In the genomic region with DNA sequence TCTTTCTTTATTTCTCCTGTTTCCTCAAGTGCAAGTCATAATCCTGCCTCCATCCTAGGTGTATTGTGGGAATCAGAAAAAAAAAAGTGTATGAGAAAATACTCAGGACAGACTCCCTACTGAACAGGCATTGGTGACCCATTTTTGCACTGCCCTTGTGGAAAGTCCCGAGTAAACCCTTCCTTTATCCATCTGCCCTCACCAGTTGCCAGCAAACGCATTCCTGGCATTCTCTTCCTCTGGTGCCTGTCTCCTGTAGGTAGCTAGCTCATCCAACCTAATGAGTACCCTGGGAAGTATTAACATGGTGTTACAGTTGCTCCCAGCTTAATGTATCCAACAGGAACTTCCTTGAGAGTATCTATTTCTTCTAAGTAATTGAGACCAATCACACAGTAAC, we compare ENCODE assay signal across 28 mouse cellular contexts. TPM values are rescaled to one million over a fixed set of nuclear protein-coding genes. Genes with fewer than 3 reads are reported as not detected.
DNase-seq lines count a peak whose midpoint lies in the region; ATAC-seq lines count a peak whose summit lies in the region.
"Had no signal": no experiment of that assay in that cellular context is flagged by ENCODE, and none has a peak within 500 bp of the region (broad histone marks: within the 10 kb centered on the region; RNA-seq: fewer than 3 reads in every experiment).

No protein-coding gene starts in this region.

- H3K27me3 ChIP-seq in forebrain, embryonic 16.5 days (replicated peaks; ENCODE audit: control insufficient read depth, insufficient read depth, low read length), result no peaks in the 10 kb centered on the region
- H3K27me3 ChIP-seq: embryonic facial prominence, embryonic 15.5 days; hindbrain, embryonic 12.5 days; intestine, embryonic 15.5 days; kidney, embryonic 15.5 days; limb, embryonic 13.5 days; lung, embryonic 15.5 days; midbrain, embryonic 15.5 days had no signal

- H3K4me3 ChIP-seq in forebrain, embryonic 16.5 days (replicated peaks; ENCODE audit: low read length), result no peak overlapping the region
- H3K4me3 ChIP-seq: embryonic facial prominence, embryonic 10.5 days; embryonic facial prominence, embryonic 15.5 days; hindbrain, embryonic 12.5 days; intestine, embryonic 15.5 days; kidney, embryonic 15.5 days; limb, embryonic 13.5 days; lung, embryonic 15.5 days; midbrain, embryonic 10.5 days; midbrain, embryonic 15.5 days had no signal

- no peak for ATAC-seq in forebrain, embryonic 16.5 days
- ATAC-seq: forebrain, embryonic 14.5 days; hindbrain, postnatal 0 days; intestine, embryonic 15.5 days; midbrain, embryonic 15.5 days had no signal

- DNase-seq in kidney, adult 11 months, result peak; percentile 38
- no peak for DNase-seq in kidney, postnatal 4 days
- DNase-seq in 3T3-L1 (ENCODE audit: low read depth, low spot score), result peak; percentile 31
- DNase-seq in cerebellum, adult 18-20 months, result peak; percentile 52 to 67
- DNase-seq in cerebellum, postnatal 10 days, result peak; percentile 19 to 22
- DNase-seq in layer of hippocampus, adult 11-12 months (ENCODE audit: low spot score), result no peak
- no peak for DNase-seq in thymus, postnatal 10 days (ENCODE audit: low spot score in 2 of 2)
- DNase-seq: adrenal gland, postnatal 14 days; B cell, adult 2 months; gastrocnemius, postnatal 36 days; heart, adult 18-20 months; heart, postnatal 36 days; thymus, adult 2 months; thymus, postnatal 4 days had no signal

- no peak overlapping the region for H3K4me2 ChIP-seq in forebrain, embryonic 16.5 days (ENCODE audit: low read length)
- H3K4me2 ChIP-seq: embryonic facial prominence, embryonic 15.5 days; heart, embryonic 11.5 days; hindbrain, embryonic 12.5 days; intestine, embryonic 15.5 days; kidney, embryonic 15.5 days; limb, embryonic 13.5 days; liver, embryonic 11.5 days; lung, embryonic 15.5 days; midbrain, embryonic 15.5 days had no signal

- WGBS in forebrain, embryonic 16.5 days, result 50% methylated on average over 2 of the region's 2 CpGs

- H3K27ac ChIP-seq in forebrain, embryonic 16.5 days (ENCODE audit: low read length), result no peak overlapping the region
- H3K27ac ChIP-seq: embryonic facial prominence, embryonic 10.5 days; embryonic facial prominence, embryonic 15.5 days; hindbrain, embryonic 12.5 days; hindbrain, postnatal 0 days; intestine, embryonic 15.5 days; kidney, embryonic 15.5 days; limb, embryonic 13.5 days; lung, embryonic 15.5 days; midbrain, embryonic 10.5 days; midbrain, embryonic 15.5 days had no signal

- H3K9me3 ChIP-seq in forebrain, embryonic 16.5 days (ENCODE audit: control insufficient read depth, low read length), result no peaks in the 10 kb centered on the region
- H3K9me3 ChIP-seq: embryonic facial prominence, embryonic 10.5 days; embryonic facial prominence, embryonic 15.5 days; hindbrain, embryonic 12.5 days; intestine, embryonic 15.5 days; kidney, embryonic 15.5 days; limb, embryonic 13.5 days; lung, embryonic 15.5 days; midbrain, embryonic 10.5 days; midbrain, embryonic 15.5 days had no signal

- no peak overlapping the region for H3K9ac ChIP-seq in forebrain, embryonic 16.5 days (replicated peaks; ENCODE audit: low read depth, low read length)
- H3K9ac ChIP-seq: embryonic facial prominence, embryonic 15.5 days; hindbrain, embryonic 12.5 days; intestine, embryonic 15.5 days; kidney, embryonic 15.5 days; limb, embryonic 13.5 days; lung, embryonic 15.5 days; midbrain, embryonic 15.5 days had no signal

- H3K36me3 ChIP-seq in forebrain, embryonic 16.5 days (ENCODE audit: control insufficient read depth, insufficient read depth), result no peaks in the 10 kb centered on the region
- H3K36me3 ChIP-seq: embryonic facial prominence, embryonic 10.5 days; embryonic facial prominence, embryonic 15.5 days; hindbrain, embryonic 12.5 days; intestine, embryonic 15.5 days; kidney, embryonic 15.5 days; limb, embryonic 13.5 days; lung, embryonic 15.5 days; midbrain, embryonic 10.5 days; midbrain, embryonic 15.5 days had no signal

- peaks cover 3% of the 10 kb centered on the region; the same call in 1 of the 2 replicates for H3K4me1 ChIP-seq in forebrain, embryonic 16.5 days (replicated peaks; ENCODE audit: control insufficient read depth, insufficient read depth, low read length)
- H3K4me1 ChIP-seq: embryonic facial prominence, embryonic 15.5 days; intestine, embryonic 15.5 days; kidney, embryonic 15.5 days; lung, embryonic 15.5 days; midbrain, embryonic 15.5 days had no signal

RNA-seq across cellular contexts. Expression of a gene that starts 13.7 kb away (rescaled TPM):
- polyA plus RNA-seq in forebrain, embryonic 16.5 days (2015; fragmentation: Nextera tagmentation; extraction: Ambion mirVana), result 28.6 and 31.4 TPM in 2 replicates

Comparison
In these comparisons a context has a peak if more than half of its experiments do, and no peak if none do; other contexts are left out.
1. DNase-seq: peak in kidney, adult 11 months (single experiment), 3T3-L1 (single experiment), cerebellum, adult 18-20 months (2 of 2) and cerebellum, postnatal 10 days (2 of 2); none in kidney, postnatal 4 days (0 of 2), layer of hippocampus, adult 11-12 months (single experiment) and thymus, postnatal 10 days (0 of 2).